Mouse (Mus musculus): Measurements from ENCODE around the gene B3galt4.

DNA sequence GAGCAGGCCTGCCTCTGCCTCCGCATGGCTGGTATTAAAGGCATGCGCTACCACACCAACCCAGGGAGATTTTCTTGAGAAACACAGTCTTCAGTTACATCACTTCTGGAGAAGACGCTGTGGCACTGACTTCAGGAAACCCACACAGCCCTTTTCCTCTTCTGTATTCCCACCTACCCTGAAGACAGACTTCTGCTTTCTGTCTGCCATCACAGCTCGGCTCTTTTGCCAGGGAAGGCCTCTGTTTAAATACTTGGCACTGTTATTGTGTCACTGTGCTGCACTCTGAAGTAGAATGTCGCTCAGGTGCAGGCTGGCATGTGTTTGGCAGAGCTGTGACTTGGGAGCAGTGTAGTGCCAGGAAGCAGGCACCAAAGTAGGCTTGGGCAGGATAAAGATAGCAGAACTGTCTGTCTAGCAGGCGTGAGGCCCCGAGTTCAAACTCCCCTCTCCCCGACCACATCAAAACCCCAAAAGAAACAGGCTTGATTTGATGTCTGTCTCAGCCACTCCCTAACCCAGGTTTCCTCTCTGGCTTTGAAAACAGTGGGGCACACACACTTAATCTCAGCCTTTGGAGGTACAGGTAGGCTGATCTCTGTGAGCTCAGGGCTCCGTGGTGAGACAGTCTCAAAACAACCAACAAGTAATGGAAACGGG is 3.7 kb downstream of the B3galt4 start:
- TF ChIP-seq POLR2A (IDR thresholded peaks at IDR 0.05; ENCODE audit: borderline replicate concordance, extremely low read depth, insufficient read depth, insufficient read length, poor library complexity, severe bottlenecking): no peak
- TF ChIP-seq CTCF (IDR thresholded peaks at IDR 0.05; ENCODE audit: borderline replicate concordance, extremely low read depth, insufficient read depth, insufficient read length): no peak
